Mouse (Mus musculus) cerebellum, postnatal 14 days (tissue): ENCODE measurements around the gene Nsun5.

Experiments used
- DNase-seq, 2 experiments: peaks; one replicate each; pipeline ENCODE4 v3.0.0; 2021; ENCODE audit warnings: mixed read lengths in 2 of 2

Gene Nsun5

GRCm38 (mm10) chr5:135375167-135375566 lies 5.4 kb downstream of the Nsun5 start:
- peak; percentile 51 to 74 for DNase-seq

- no peak for DNase-seq
Observed at GRCm38 (mm10) chr5:135376341-135376740, 6.6 kb downstream of the Nsun5 start.

- DNase-seq, result no peak
Observed at GRCm38 (mm10) chr5:135380681-135381080, 10.9 kb downstream of the Nsun5 start.

GRCm38 (mm10) chr5:135381356-135381925 lies 11.7 kb downstream of the Nsun5 start:
- no peak for DNase-seq

GRCm38 (mm10) chr5:135382746-135383145 lies 13.0 kb downstream of the Nsun5 start:
- no peak for DNase-seq

- no peak for DNase-seq
Observed at GRCm38 (mm10) chr5:135383771-135384170, 14.0 kb downstream of the Nsun5 start.

- peak; percentile 88 to 89 for DNase-seq
Observed at GRCm38 (mm10) chr5:135394004-135394823, 24.5 kb downstream of the Nsun5 start, which contains the start of gene Pom121. Pom121 (minus strand) TSS chr5:135394546.

GRCm38 (mm10) chr5:135395826-135396225 lies 26.1 kb downstream of the Nsun5 start:
- DNase-seq, result peak; percentile 52 to 67

GRCm38 (mm10) chr5:135399382-135399781 lies 29.6 kb downstream of the Nsun5 start:
- DNase-seq, result no peak

GRCm38 (mm10) chr5:135400244-135400643 lies 30.5 kb downstream of the Nsun5 start:
- peak; percentile 87 to 95 for DNase-seq

GRCm38 (mm10) chr5:135404623-135405022 lies 34.9 kb downstream of the Nsun5 start:
- DNase-seq, result peak in 1 of 2 experiments; percentile 15

GRCm38 (mm10) chr5:135405437-135405836 lies 35.7 kb downstream of the Nsun5 start:
- DNase-seq, result no peak

- DNase-seq, result no peak
Observed at GRCm38 (mm10) chr5:135408114-135408513, 38.4 kb downstream of the Nsun5 start.

- no peak for DNase-seq
Observed at GRCm38 (mm10) chr5:135410266-135410665, 40.5 kb downstream of the Nsun5 start.
